Mouse (Mus musculus) regulatory T cell (primary cell): Measurements from ENCODE around the gene Elavl3.

ENCODE experiments used
- in situ Hi-C: fragments of 300-600 bp; cut with MboI, MseI; formaldehyde crosslinking; loops from one replicate; pipeline ENCODE4 v1.15.1; 2025; ENCODE audit warnings: high pct_unique_total_duplicates

The Elavl3 gene

DNA sequence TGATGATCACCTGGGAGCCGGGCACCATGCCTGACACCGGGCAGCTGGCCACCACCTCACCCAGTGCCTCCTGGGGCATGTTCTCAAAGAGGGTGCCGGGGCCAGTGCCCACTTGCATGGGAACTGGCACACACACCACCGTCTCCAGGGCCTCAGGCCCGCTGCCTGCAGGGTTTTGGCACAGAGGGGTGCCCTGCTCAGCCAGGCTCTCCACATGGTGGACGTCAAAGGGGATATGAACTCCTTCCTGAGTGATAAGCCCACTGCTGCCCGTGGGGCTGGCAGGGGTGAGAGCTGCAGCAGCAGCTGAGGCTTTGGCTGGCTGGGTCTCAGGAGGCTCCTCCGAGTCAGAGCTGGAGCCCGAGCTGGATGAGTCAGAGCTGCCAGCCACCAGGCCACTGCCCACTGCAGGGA lies 6.2 kb upstream of the Elavl3 start:
- in situ Hi-C loops, result no loop called here

DNA sequence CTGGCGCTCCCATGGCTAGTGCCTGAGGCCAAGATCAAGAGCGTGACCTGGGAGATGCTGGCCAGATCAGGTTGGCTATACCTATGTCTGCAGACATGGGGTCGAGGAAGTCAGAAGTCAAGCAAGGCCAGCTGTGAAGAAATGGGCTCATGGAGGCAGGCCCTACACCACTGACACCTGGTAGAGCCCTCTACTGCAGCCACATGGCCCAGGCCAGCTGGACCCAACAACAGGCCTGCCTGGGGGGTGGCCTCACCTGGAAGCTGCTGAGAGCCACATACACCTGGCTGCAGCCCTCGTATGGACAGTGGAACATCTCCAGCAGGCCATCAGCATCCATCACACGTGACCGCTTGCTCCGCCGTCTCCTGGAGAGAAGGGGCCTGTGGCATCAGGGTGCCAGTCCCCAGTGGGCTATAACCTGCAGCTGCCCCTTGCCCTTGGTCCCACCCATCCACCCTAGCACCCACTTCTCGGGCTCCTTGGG lies 5.3 kb upstream of the Elavl3 start:
- in situ Hi-C loops, result no loop called here

GRCm38 (mm10) chr9:22056303-22056910 lies 4.6 kb upstream of the Elavl3 start:
- in situ Hi-C loops, result no loop called here

- in situ Hi-C loops, result no loop called here
Observed at GRCm38 (mm10) chr9:22055713-22056112, 3.9 kb upstream of the Elavl3 start.

DNA sequence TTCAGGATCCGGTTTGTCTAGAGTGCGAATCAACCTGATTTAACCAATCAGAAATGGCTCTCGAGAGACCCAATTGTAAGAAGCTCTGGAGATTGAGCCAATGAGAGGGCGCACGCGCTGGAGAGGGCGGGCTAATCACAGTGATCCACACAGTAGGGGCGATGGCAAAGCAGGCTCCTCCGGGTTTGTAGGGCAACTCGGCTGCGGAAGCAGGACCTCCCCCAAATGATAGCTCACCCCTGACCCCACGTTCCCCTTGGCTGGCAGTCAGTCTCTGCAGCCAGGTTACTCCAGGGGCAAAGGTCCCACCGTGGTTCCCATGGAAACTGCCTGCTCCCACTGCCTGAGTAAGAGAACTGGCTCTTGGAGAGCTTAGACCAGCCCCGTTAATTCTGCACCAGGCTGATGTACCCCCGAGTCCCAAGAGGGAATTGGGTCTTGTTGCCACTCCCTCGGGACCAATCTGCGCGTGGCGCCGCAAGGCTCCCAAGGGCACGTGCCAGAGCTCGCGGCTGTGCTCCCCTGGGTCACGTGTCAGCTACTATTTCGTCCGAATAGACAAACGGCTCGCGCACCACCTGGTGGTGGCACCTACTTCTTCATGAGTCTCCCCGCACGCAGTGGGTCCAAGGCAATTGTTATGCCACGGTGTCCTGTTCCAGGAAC lies 2.7 kb upstream of the Elavl3 start:
- in situ Hi-C loops, result no loop called here

DNA sequence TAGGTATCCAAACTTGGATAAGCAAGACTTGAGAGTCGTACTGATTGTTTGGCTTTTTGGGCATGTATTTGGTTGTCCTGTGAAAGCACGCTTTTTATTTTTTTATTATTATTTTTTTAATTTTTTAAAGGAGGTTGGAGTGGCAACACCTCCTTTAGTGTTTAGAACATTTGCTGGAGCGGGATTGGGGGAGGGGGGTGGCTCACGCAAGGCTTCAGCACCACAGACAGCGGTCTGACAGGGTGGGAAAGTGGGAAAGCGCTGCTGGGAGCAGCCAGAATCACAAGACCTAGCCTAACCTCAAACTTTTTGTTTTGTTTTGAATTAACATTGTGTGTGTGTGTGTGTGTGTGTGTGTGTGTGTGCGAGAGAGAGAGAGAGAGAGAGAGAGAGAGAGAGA lies 1.8 kb upstream of the Elavl3 start:
- in situ Hi-C loops, result no loop called here

DNA sequence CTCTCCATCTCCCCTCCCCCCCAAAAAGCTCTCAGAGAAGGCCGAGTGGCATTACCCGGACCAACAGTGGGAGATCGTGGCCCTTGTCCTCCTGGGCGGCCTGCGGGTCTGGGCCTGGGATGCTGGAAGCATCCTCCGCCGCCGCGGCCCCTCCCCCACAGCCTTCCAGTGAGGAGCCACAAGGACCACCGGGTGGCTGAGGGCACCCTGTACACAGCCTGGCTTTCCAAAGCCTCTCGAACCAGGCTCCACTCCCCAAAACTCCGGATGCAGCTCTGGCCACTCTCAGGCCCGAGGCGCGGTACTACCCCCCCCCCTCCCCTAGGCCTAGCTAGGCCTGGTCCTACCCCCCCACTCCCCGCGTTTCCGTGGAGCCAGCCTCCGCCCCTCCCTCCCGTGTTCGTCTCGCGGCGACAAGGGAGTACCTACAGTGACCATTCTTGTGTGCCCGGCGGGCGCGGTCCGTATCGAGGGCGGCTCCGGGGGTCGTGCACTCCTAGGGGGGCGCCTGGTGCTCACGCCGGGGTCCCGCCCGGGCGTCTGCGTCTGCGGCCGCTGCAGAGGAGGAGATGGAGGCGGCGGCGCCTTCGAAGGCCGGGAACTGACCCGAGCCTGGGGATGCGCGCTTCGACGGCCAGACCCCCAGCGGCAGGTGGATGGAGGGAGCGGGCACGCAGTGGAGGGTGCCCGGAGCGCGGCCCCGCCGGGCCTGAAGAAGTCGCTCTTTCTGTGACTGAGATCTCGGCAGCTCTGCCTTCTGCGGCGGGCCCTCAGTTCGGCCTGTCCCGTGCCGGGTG lies 464 bp downstream of the Elavl3 start:
- in situ Hi-C loops, result no loop called here

- in situ Hi-C loops, result no loop called here
Observed at GRCm38 (mm10) chr9:22050351-22050889, 1.4 kb downstream of the Elavl3 start.

GRCm38 (mm10) chr9:22049721-22050270 lies 2.0 kb downstream of the Elavl3 start:
- in situ Hi-C loops, result loop anchor here (5.0 kb wide), 1 partner anchor 72 kb away; no protein-coding TSS in a partner anchor

DNA sequence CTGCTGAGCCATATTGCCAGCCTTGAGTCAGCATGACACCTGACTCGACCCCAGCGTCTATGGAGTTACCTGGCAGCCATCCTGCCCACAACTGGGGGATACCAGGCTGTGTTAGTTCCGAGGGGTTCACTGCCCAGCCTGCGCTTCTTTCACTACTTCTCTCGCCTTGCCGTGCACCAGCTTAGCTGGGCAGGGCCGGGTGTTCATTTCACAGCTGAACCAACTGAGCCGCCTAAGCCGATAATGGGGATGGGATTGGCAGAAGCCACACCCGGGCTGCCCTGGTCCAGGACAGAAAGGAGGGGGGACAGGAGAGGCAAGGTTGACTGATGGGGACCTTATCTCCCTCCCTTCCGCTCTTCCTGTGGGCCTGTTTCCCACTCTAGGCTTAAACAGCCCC lies 2.5 kb downstream of the Elavl3 start:
- in situ Hi-C loops, result loop anchor here (5.0 kb wide), 1 partner anchor 72 kb away; no protein-coding TSS in a partner anchor

GRCm38 (mm10) chr9:22047329-22047728 lies 4.5 kb downstream of the Elavl3 start:
- in situ Hi-C loops, result loop anchor here (5.0 kb wide), 1 partner anchor 70 kb away; no protein-coding TSS in a partner anchor

DNA sequence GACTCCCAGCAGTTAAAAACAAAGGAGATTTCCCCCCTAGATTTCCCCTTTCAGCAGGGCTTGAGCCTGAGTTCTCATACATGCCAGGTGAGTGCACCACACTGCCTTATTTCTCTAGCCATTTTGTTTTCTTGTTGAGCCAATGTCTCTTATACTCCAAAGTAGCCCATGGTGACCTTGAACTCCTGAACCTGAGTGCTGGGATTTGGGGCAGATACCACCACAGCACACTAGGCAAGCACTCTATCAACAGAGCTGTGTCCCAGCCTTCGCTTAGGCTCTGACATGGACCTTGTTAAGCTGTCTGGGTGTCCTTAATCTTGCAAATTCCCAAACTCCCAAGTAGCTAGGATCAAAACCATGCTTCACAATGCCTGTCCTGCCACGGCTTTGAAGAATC lies 10.0 kb downstream of the Elavl3 start:
- in situ Hi-C loops, result no loop called here

- in situ Hi-C loops, result no loop called here
Observed at GRCm38 (mm10) chr9:22037826-22038225, 14.0 kb downstream of the Elavl3 start.

DNA sequence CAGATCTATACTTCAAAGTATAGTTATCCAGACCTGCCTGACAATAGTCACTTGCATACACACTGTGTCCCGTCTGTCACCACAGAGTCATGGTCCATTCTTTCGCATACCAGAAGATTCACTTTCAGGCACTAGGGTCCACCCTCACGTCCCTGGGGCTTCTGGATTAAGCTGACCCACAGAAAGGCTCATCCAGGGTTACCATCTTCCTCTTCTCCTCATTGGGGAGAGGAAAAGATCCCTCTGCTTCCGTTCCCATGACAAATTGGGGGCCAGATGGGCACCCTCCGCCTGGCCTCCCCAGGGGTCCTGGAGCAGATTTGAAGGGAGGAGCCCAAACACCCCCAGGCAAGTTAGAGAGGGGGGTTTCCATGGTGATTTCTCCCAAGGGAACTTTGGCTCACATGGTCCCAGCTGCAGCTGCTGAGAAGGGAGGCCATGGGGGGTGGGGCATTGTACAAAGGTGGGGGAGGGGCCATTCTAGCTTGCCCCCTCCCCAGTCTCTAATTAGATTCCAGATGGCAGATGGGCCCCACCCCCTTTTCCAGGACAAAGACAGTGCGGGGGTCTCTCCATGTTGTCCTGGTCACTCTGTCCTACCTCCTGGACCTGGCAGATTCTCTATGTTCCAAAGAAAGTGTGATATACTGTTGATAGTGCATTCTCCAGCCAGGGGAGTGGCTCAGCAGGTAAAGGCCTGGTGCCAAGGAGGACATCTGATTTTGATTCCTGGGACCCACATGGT lies 16.4 kb downstream of the Elavl3 start:
- in situ Hi-C loops, result no loop called here

DNA sequence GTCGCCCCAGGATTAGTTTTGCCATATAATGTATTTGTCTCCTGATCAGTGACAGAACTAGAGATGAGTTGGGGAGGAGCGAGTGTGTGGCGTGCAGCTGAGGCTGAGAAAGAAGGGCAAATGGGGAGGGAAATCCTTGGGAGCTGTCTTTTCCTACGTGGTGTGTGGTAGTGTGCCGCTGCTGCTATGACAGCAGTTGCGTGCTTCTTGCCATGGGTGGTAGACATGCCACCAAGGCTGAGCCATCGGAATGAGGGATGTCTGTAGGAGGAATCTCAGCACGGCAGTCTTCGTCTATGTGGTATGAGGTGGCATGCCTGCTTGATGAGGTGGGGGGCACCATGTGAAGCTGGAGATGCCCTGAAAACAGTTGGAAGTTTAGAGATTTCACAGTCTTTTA lies 21.4 kb downstream of the Elavl3 start:
- in situ Hi-C loops, result no loop called here

GRCm38 (mm10) chr9:22028467-22028866 lies 23.4 kb downstream of the Elavl3 start:
- in situ Hi-C loops, result no loop called here

DNA sequence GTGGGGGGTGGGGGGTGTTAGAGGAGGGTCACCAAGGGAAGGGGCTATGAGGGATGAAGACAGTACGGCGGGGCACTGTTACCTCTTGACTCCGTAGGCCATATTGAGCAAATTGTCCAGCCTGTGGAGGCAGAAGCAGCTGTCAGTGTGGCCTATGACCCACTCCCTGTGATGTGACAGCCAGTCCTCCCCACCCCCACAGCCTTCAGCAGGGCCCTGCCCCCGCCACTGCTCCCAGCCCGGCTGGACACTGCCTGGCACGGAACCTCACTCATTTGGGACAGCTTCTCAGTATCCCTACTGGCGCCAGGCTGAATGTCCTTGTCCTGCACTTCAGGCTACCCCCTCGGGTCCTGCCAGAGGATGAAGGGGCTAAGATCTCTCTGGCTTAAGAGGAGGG lies 27.2 kb downstream of the Elavl3 start:
- in situ Hi-C loops, result no loop called here

- in situ Hi-C loops, result no loop called here
Observed at GRCm38 (mm10) chr9:22017208-22017825, 34.5 kb downstream of the Elavl3 start.

- in situ Hi-C loops, result no loop called here
Observed at GRCm38 (mm10) chr9:22016245-22016644, 35.6 kb downstream of the Elavl3 start.

GRCm38 (mm10) chr9:22012731-22013130 lies 39.1 kb downstream of the Elavl3 start:
- in situ Hi-C loops, result no loop called here

DNA sequence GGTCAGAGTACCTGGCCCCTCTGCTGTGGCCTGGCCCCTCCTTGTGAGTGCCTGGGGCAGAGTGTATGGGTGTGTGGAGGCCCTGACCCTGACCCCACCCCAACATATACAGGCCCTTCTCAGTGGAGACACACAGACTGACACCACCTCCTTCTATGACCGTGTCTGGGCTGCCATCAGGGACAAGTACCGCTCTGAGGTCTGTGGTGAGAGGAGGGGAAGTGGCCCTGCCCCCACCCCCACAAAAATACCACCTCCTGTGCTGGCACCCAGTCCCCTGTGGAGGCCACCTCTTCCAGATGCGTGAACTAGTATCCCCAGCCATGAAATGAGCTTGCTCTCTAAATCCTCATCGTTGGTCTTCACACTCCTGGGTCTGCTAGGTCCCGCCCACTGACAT lies 40.8 kb downstream of the Elavl3 start:
- in situ Hi-C loops, result no loop called here
